Mouse (Mus musculus): ENCODE measurements around the gene Foxs1.

DNA sequence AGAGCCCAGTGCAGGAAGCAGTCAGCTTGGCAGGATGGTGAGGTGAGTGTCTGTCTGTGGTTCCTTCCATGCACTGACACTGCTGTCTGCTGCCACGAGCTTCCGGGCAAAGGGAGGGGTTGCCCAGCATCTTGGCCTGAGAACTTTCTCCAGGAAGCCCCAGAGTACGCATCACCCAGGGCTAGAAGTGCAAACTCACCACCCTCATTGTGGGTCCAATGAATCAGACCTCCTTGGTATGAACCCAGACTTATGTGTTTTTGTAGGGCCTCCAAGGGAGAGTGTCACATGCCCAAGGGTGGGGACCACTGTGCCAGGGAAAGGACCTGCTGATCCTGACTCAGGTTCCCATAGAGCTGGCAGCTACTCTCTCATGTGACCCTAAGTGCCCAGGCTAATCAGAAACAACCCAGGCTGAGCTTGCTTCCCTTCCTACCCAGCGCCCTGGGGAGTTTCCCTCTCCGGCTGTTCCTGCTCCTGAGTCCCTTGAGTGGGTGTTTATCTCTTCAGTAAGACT is 28.8 kb downstream of the Foxs1 start:
- TF ChIP-seq EP300 (IDR thresholded peaks at IDR 0.05; ENCODE audit: low read depth) (no peak), CTCF (IDR thresholded peaks at IDR 0.05; ENCODE audit: low read depth) (no peak)
